8 mouse cellular contexts compared by ENCODE assay signal in the genomic region with DNA sequence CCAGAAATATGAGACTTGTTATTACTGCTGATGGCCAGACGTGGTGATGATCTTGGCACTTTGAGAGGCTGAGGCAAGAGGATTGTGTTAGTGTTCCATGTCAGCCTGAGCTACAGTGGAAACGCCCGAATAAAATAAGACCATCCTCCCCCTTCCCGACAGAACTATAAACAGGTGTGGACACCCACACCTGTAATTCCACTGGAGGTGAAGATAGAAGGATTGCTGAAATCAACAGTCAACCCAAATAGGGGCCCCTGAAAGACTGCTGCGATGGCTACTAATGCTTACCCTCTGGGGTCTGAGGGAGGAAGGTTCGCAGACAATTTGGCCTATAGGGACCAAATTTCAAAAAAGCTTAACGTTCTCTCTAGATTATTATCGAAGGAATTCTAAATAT. TPM values are rescaled to one million over a fixed set of nuclear protein-coding genes. Genes with fewer than 3 reads are reported as not detected.
DNase-seq lines count a peak whose midpoint lies in the region; ATAC-seq and TF ChIP-seq lines count a peak whose summit lies in the region.

No protein-coding gene starts in this region.

- peak overlapping the region; percentile 72 for H3K4me3 ChIP-seq in heart, embryonic 12.5 days
- H3K4me3 ChIP-seq in CH12.LX (replicated peaks in 1 of 3; ENCODE audit: low read depth in 2 of 3, low read length in 2 of 3, poor library complexity in 1 of 3) = peak overlapping the region; percentile 85 to 98 (median 87)
- H3K4me3 ChIP-seq in embryonic facial prominence, embryonic 15.5 days (replicated peaks) = peak overlapping the region; percentile 71
- peak overlapping the region; percentile 71 for H3K4me3 ChIP-seq in liver, embryonic 11.5 days (ENCODE audit: low read depth, low read length)

- no peak for TF ChIP-seq RAD21 in CH12.LX (IDR thresholded peaks at IDR 0.05; ENCODE audit: low read depth, low read length)

- H3K9me3 ChIP-seq in heart, embryonic 12.5 days (replicated peaks) = no peaks in the 10 kb centered on the region
- no peaks in the 10 kb centered on the region for H3K9me3 ChIP-seq in CH12.LX (replicated peaks; ENCODE audit: low read length)
- H3K9me3 ChIP-seq in embryonic facial prominence, embryonic 15.5 days (replicated peaks) = no peaks in the 10 kb centered on the region
- H3K9me3 ChIP-seq in liver, embryonic 11.5 days (ENCODE audit: control insufficient read depth, low read length) = no peaks in the 10 kb centered on the region

- no peak for DNase-seq in heart, postnatal 14 days
- no peak for DNase-seq in CH12.LX (ENCODE audit: extremely low read depth)
- DNase-seq in liver, embryonic 11.5 days (ENCODE audit: low spot score) = no peak
- DNase-seq in left cerebral cortex, adult 9 months (ENCODE audit: low spot score in 2 of 2) = no peak
- no peak for DNase-seq in spleen, adult 12 weeks (ENCODE audit: low spot score)
- no peak for DNase-seq in adrenal gland, postnatal 10 days

- ATAC-seq in heart, embryonic 12.5 days (ENCODE audit: insufficient number of reproducible peaks, low FRiP score) = no peak
- no peak for ATAC-seq in embryonic facial prominence, embryonic 15.5 days (ENCODE audit: insufficient number of reproducible peaks, low FRiP score, low TSS enrichment, low read depth)
- ATAC-seq in liver, embryonic 11.5 days (replicated peaks; ENCODE audit: low FRiP score) = no peak

- H3K4me2 ChIP-seq in heart, embryonic 12.5 days = peak overlapping the region; percentile 89
- H3K4me2 ChIP-seq in CH12.LX (ENCODE audit: insufficient read depth, low read depth, poor library complexity, severe bottlenecking) = peak overlapping the region; percentile 84
- peak overlapping the region; percentile 81 for H3K4me2 ChIP-seq in embryonic facial prominence, embryonic 15.5 days (replicated peaks)
- peak overlapping the region; percentile 79 for H3K4me2 ChIP-seq in liver, embryonic 11.5 days

- TF ChIP-seq CTCF in CH12.LX (conservative IDR thresholded peaks at IDR 0.05 in 1 of 2, IDR thresholded peaks at IDR 0.05 in 1 of 2; ENCODE audit: low read depth in 2 of 2, low read length in 2 of 2) = no peak

- intact Hi-C loops in heart, postnatal 14 days (cut with DNase I) = loop anchor here (2.0 kb wide), 1 partner anchor 27 kb away; a partner anchor contains a TSS

- in situ Hi-C loops in CH12.LX (cut with MboI; ENCODE audit: low pct_ligation_motif_present, low pct_unique_long_range_greater_than_20kb, low sequenced_read_pairs) = no loop called here

- H3K79me2 ChIP-seq in CH12.LX (replicated peaks; ENCODE audit: control insufficient read depth, extremely low read depth, insufficient read depth, poor library complexity, severe bottlenecking) = peaks cover 45% of the 10 kb centered on the region

- H3K4me1 ChIP-seq in heart, embryonic 12.5 days (replicated peaks) = peaks cover 25% of the 10 kb centered on the region
- H3K4me1 ChIP-seq in CH12.LX (ENCODE audit: control insufficient read depth in 1 of 2, insufficient read depth in 2 of 2) = peaks cover 6 to 35% of the 10 kb centered on the region in 2 experiments; a peak in 2 of 4 replicates
- peaks cover 25% of the 10 kb centered on the region for H3K4me1 ChIP-seq in embryonic facial prominence, embryonic 15.5 days
- H3K4me1 ChIP-seq in liver, embryonic 11.5 days (replicated peaks; ENCODE audit: control insufficient read depth, insufficient read depth, low read length) = peaks cover 13% of the 10 kb centered on the region; the same call in 1 of the 2 replicates

- H3K27ac ChIP-seq in heart, embryonic 12.5 days (ENCODE audit: poor library complexity, severe bottlenecking) = peak overlapping the region; percentile 83
- H3K27ac ChIP-seq in CH12.LX (ENCODE audit: insufficient read depth, low read depth) = no peak overlapping the region; the same call in 1 of the 2 replicates
- H3K27ac ChIP-seq in embryonic facial prominence, embryonic 15.5 days (replicated peaks) = peak overlapping the region; percentile 93
- H3K27ac ChIP-seq in liver, embryonic 11.5 days (ENCODE audit: low read depth, low read length) = peak overlapping the region; percentile 38; the same call in 1 of the 2 replicates

- TF ChIP-seq POLR2A in CH12.LX (IDR thresholded peaks at IDR 0.05; ENCODE audit: low read depth, low read length) = no peak

- dilution Hi-C loops in CH12.LX (cut with MboI; ENCODE audit: extremely low pct_ligation_motif_present, extremely low pct_unique_long_range_greater_than_20kb, low sequenced_read_pairs) = no loop called here

- H3K27me3 ChIP-seq in heart, embryonic 12.5 days (replicated peaks) = no peaks in the 10 kb centered on the region
- H3K27me3 ChIP-seq in CH12.LX (replicated peaks) = no peaks in the 10 kb centered on the region
- no peaks in the 10 kb centered on the region for H3K27me3 ChIP-seq in embryonic facial prominence, embryonic 15.5 days
- H3K27me3 ChIP-seq in liver, embryonic 11.5 days (replicated peaks; ENCODE audit: control insufficient read depth, insufficient read depth, low read length) = no peaks in the 10 kb centered on the region

- H3K36me3 ChIP-seq in heart, embryonic 12.5 days = peaks cover 27% of the 10 kb centered on the region
- peaks cover 19 to 46% of the 10 kb centered on the region in 2 experiments for H3K36me3 ChIP-seq in CH12.LX (replicated peaks in 1 of 2; ENCODE audit: control insufficient read depth in 1 of 2, insufficient read depth in 1 of 2, low read length in 1 of 2)
- H3K36me3 ChIP-seq in embryonic facial prominence, embryonic 15.5 days = peaks cover 28% of the 10 kb centered on the region
- peaks cover 15% of the 10 kb centered on the region for H3K36me3 ChIP-seq in liver, embryonic 11.5 days (ENCODE audit: control insufficient read depth, insufficient read depth, low read length)

- H3K9ac ChIP-seq in heart, embryonic 12.5 days = peak overlapping the region; percentile 89
- H3K9ac ChIP-seq in CH12.LX (ENCODE audit: insufficient read depth, low read depth) = peak overlapping the region; percentile 95
- peak overlapping the region; percentile 86 for H3K9ac ChIP-seq in embryonic facial prominence, embryonic 15.5 days
- H3K9ac ChIP-seq in liver, embryonic 11.5 days (ENCODE audit: low read depth, low read length) = peak overlapping the region; percentile 75

- no peak for TF ChIP-seq EP300 in CH12.LX (IDR thresholded peaks at IDR 0.05; ENCODE audit: low read length)

- 8% methylated on average over 8 of the region's 8 CpGs for WGBS in heart, embryonic 12.5 days
- WGBS in embryonic facial prominence, embryonic 15.5 days = 10% methylated on average over 8 of the region's 8 CpGs
- WGBS in liver, embryonic 11.5 days = 9% methylated on average over 8 of the region's 8 CpGs

TF ChIP-seq in CH12.LX, 34 proteins besides CTCF, POLR2A, EP300 and RAD21:
- TF ChIP-seq TCF12 (IDR thresholded peaks at IDR 0.05; ENCODE audit: low read depth, low read length) = 0 out of 2 replicates have a peak, but pooled peaks have one; percentile 9
- no peak for TF ChIP-seq USF2 (conservative IDR thresholded peaks at IDR 0.05; ENCODE audit: low read depth, low read length)
- 0 out of 2 replicates have a peak, but pooled peaks have one; percentile 19 for TF ChIP-seq MAX (IDR thresholded peaks at IDR 0.05; ENCODE audit: low read length)
- peak; percentile 68; the same call in 1 of the 2 replicates for TF ChIP-seq POLR2AphosphoS2 (IDR thresholded peaks at IDR 0.05; ENCODE audit: low read depth, low read length)
- no peak for TF ChIP-seq ELF1 (IDR thresholded peaks at IDR 0.05; ENCODE audit: low read depth, low read length)
- peak; percentile 44 for TF ChIP-seq SIN3A (IDR thresholded peaks at IDR 0.05; ENCODE audit: low read length)
- 0 out of 2 replicates have a peak, but pooled peaks have one; percentile 58 for TF ChIP-seq ZMIZ1 (IDR thresholded peaks at IDR 0.05; ENCODE audit: low read depth, low read length)
- peak; percentile 31; the same call in 1 of the 2 replicates for TF ChIP-seq MXI1 (IDR thresholded peaks at IDR 0.05; ENCODE audit: low read depth, low read length)

RNA-seq across cellular contexts. Expression of a gene that starts 27.3 kb away (rescaled TPM):
- polyA plus RNA-seq in heart, embryonic 12.5 days (2016; fragmentation: Nextera tagmentation; extraction: Ambion mirVana) = 64.9 and 65.4 TPM in 2 replicates
- total RNA-seq in heart, postnatal 14 days (2021) = 100 to 1,000 TPM; 109 to 115 TPM
- 71.9 and 90.8 TPM in 2 replicates for total RNA-seq in CH12.LX (2012; rRNA removed)
- total RNA-seq in CH12.LX (2014; rRNA removed) = 26.0 and 43.0 TPM in 2 replicates
- polyA plus RNA-seq in CH12.LX (2012; ENCODE audit: insufficient read length, low read depth) = 77.4 and 102 TPM in 2 replicates
- 69.5 and 71.4 TPM in 2 replicates for polyA plus RNA-seq in embryonic facial prominence, embryonic 15.5 days (2015; fragmentation: Nextera tagmentation; extraction: Ambion mirVana)
- polyA plus RNA-seq in liver, embryonic 11.5 days (2014; fragmentation: Nextera tagmentation; extraction: Ambion mirVana) = 79.0 and 86.9 TPM in 2 replicates
- 100 to 1,000 TPM; 104 to 136 TPM for total RNA-seq in adrenal gland, postnatal 10 days (2021)

RNA-seq across cellular contexts. Expression of a gene that starts 27.3 kb away (rescaled TPM):
- polyA plus RNA-seq in heart, embryonic 12.5 days (2016; fragmentation: Nextera tagmentation; extraction: Ambion mirVana) = 52.0 and 52.6 TPM in 2 replicates
- total RNA-seq in heart, postnatal 14 days (2021) = 10 to 100 TPM; 43.0 to 54.6 TPM
- total RNA-seq in CH12.LX (2012; rRNA removed) (25.7 and 33.7 TPM in 2 replicates), CH12.LX (2014; rRNA removed) (19.1 and 20.8 TPM in 2 replicates)
- 10.2 and 12.0 TPM in 2 replicates for polyA plus RNA-seq in CH12.LX (2012; ENCODE audit: insufficient read length, low read depth)
- 23.4 and 26.7 TPM in 2 replicates for polyA plus RNA-seq in embryonic facial prominence, embryonic 15.5 days (2015; fragmentation: Nextera tagmentation; extraction: Ambion mirVana)
- 32.9 and 34.0 TPM in 2 replicates for polyA plus RNA-seq in liver, embryonic 11.5 days (2014; fragmentation: Nextera tagmentation; extraction: Ambion mirVana)
- 10 to 100 TPM; 37.2 to 47.6 TPM for total RNA-seq in adrenal gland, postnatal 10 days (2021)

RNA-seq across cellular contexts. Expression of a gene that starts 27.3 kb away (rescaled TPM):
- polyA plus RNA-seq in heart, embryonic 12.5 days (2016; fragmentation: Nextera tagmentation; extraction: Ambion mirVana) = 77.1 and 77.9 TPM in 2 replicates
- 10 to 100 TPM; 27.1 to 34.7 TPM for total RNA-seq in heart, postnatal 14 days (2021)
- total RNA-seq in CH12.LX (2012; rRNA removed) (195 and 249 TPM in 2 replicates), CH12.LX (2014; rRNA removed) (176 and 190 TPM in 2 replicates)
- 225 and 275 TPM in 2 replicates for polyA plus RNA-seq in CH12.LX (2012; ENCODE audit: insufficient read length, low read depth)
- 103 and 108 TPM in 2 replicates for polyA plus RNA-seq in embryonic facial prominence, embryonic 15.5 days (2015; fragmentation: Nextera tagmentation; extraction: Ambion mirVana)
- polyA plus RNA-seq in liver, embryonic 11.5 days (2014; fragmentation: Nextera tagmentation; extraction: Ambion mirVana) = 241 and 259 TPM in 2 replicates
- 10 to 100 TPM; 55.0 to 56.4 TPM for total RNA-seq in adrenal gland, postnatal 10 days (2021)
